Mouse (Mus musculus) lung, postnatal 0 days (tissue): Measurements from ENCODE around the gene Myl9. TPM values are rescaled to one million over a fixed set of nuclear protein-coding genes. Genes with fewer than 3 reads are reported as not detected.

Source experiments
- ATAC-seq: fragments of 200-750 bp; cut with Nextera tagmentation; 2 replicates; pipeline ENCODE4 v1.8.0; 2017; ENCODE audit warnings: moderate library complexity
- DNase-seq: peaks from one replicate; pipeline ENCODE4 v3.0.0-alpha.2; 2016; ENCODE audit warnings: low spot score
- H3K27ac ChIP-seq: fragments of 300-500 bp; sonication (generic); 2 replicates; pipeline ENCODE4 v1.5.1; 2014; ENCODE audit warnings: antibody characterized with exemption, mild to moderate bottlenecking, low read length, mixed read lengths
- H3K27me3 ChIP-seq: fragments of 300-500 bp; sonication (generic); replicated peaks from 2 replicates; pipeline ENCODE4 v1.6.1; 2014; ENCODE audit warnings: low read length, mixed read lengths; ENCODE audit not compliant: insufficient read depth
- H3K36me3 ChIP-seq: fragments of 300-500 bp; sonication (generic); 2 replicates; pipeline ENCODE4 v1.6.1; 2014; ENCODE audit warnings: low read length, mixed read lengths; ENCODE audit not compliant: insufficient read depth
- H3K4me1 ChIP-seq: fragments of 300-500 bp; sonication (generic); 2 replicates; pipeline ENCODE4 v1.6.1; 2014; ENCODE audit warnings: antibody characterized with exemption, low read depth, low read length, mixed read lengths; ENCODE audit not compliant: insufficient read depth
- H3K4me2 ChIP-seq: fragments of 300-500 bp; sonication (generic); replicated peaks from 2 replicates; pipeline ENCODE4 v1.6.1; 2014; ENCODE audit warnings: low read depth, mild to moderate bottlenecking, low read length, moderate library complexity, mixed read lengths
- H3K4me3 ChIP-seq: fragments of 300-500 bp; sonication (generic); 2 replicates; pipeline ENCODE4 v1.5.1; 2014; ENCODE audit warnings: low read depth, low read length
- H3K9ac ChIP-seq: fragments of 300-500 bp; sonication (generic); replicated peaks from 2 replicates; pipeline ENCODE4 v1.6.1; 2014; ENCODE audit warnings: low read depth, mild to moderate bottlenecking
- H3K9me3 ChIP-seq: fragments of 300-500 bp; sonication (generic); 2 replicates; pipeline ENCODE4 v1.6.1; 2016; ENCODE audit warnings: low read length, mixed read lengths
- CTCF ChIP-seq: IDR thresholded peaks from 2 replicates; pipeline ENCODE4 v1.5.1; 2016; ENCODE audit warnings: antibody characterized with exemption, mild to moderate bottlenecking
- EP300 ChIP-seq: IDR thresholded peaks from 2 replicates; pipeline ENCODE4 v1.6.1; 2016; ENCODE audit warnings: antibody characterized with exemption, mild to moderate bottlenecking, control low read depth
- WGBS: fragments of 180-500 bp; shearing (Covaris S2); extraction: QIAGEN DNeasy Blood & Tissue Kit; methylation state at CpG from one replicate; pipeline ENCODE4 v1.1.7; 2014; 5-methylcytosine and 5-hydroxymethylcytosine counted together
- polyA plus RNA-seq: library from polyadenylated mRNA; unstranded; fragments of >200 nt; fragmentation: Nextera tagmentation; extraction: Ambion mirVana; gene quantifications from 2 replicates; pipeline ENCODE4 v1.2.1, GENCODE M21; 2015

Myl9 gene
- polyA plus RNA-seq, 1 experiment from 2014 or later: 222 TPM

DNA sequence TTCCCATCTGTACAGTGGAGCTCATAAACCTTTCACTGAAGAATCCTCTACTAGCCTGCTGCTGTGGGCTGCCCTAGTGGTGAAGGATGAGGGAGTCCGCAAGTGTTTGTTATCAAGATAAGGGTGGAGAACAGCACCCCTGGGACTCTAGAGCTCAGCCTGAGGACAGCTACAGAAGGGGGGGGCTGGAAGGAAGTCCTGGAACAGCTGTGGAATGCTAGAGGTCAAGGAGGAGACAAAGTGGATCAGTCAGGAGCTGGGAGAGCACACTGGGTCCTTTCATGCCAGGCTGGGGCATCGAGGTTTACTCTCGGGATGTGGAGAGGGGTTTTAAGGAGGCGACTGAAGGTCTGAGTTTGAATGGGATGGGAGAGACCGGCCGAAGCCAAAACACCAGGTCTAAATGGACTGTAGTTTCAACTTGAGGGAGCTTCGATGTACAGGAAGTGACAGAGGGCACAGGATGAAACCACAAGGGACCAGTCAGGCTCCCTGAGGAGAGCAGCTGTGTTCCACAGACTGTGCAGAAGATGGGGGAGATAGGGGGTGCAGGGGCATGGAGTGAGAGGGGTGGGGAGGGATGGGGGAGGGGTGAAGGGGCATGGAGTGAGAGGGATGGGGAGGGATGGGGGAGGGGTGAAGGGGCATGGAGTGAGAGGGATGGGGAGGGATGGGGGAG is 2.2 kb downstream of the Myl9 start:
- Histone ChIP-seq H3K9me3 (no peaks in the 10 kb centered on the region), H3K27ac (no peak overlapping the region), H3K4me1 (peaks cover 6% of the 10 kb centered on the region; the same call in 1 of the 2 replicates), H3K36me3 (no peaks in the 10 kb centered on the region), H3K27me3 (no peaks in the 10 kb centered on the region), H3K9ac (no peak overlapping the region), H3K4me3 (no peak overlapping the region), H3K4me2 (no peak overlapping the region)
- TF ChIP-seq EP300 (no peak), CTCF (no peak)
- 33% methylated on average over 7 of the region's 7 CpGs for WGBS
- no peak for DNase-seq
- no peak for ATAC-seq

- no peak for TF ChIP-seq CTCF
- TF ChIP-seq EP300: no peak
- H3K27me3 ChIP-seq: no peaks in the 10 kb centered on the region
- H3K9ac ChIP-seq: no peak overlapping the region
- H3K27ac ChIP-seq: no peak overlapping the region
- H3K4me2 ChIP-seq: no peak overlapping the region
- no peaks in the 10 kb centered on the region for H3K9me3 ChIP-seq
- H3K4me3 ChIP-seq: no peak overlapping the region
- DNase-seq: no peak
- H3K36me3 ChIP-seq: no peaks in the 10 kb centered on the region
- H3K4me1 ChIP-seq: peaks cover 6% of the 10 kb centered on the region; the same call in 1 of the 2 replicates
- WGBS: 70% methylated on average over 8 of the region's 8 CpGs
- no peak for ATAC-seq
Measured at GRCm38 (mm10) chr2:156778571-156778970, 3.4 kb downstream of the Myl9 start.

GRCm38 (mm10) chr2:156779036-156779435 is 3.8 kb downstream of the Myl9 start:
- Histone ChIP-seq H3K36me3 (no peaks in the 10 kb centered on the region), H3K27me3 (no peaks in the 10 kb centered on the region), H3K4me1 (peaks cover 6% of the 10 kb centered on the region; the same call in 1 of the 2 replicates), H3K9me3 (no peaks in the 10 kb centered on the region), H3K4me3 (no peak overlapping the region), H3K9ac (no peak overlapping the region), H3K27ac (no peak overlapping the region), H3K4me2 (no peak overlapping the region)
- ATAC-seq: no peak
- TF ChIP-seq CTCF: no peak
- TF ChIP-seq EP300: no peak
- DNase-seq: no peak
- WGBS: 63% methylated on average over 5 of the region's 5 CpGs

- no peak for DNase-seq
- peaks cover 6% of the 10 kb centered on the region; the same call in 1 of the 2 replicates for H3K4me1 ChIP-seq
- no peak overlapping the region for H3K27ac ChIP-seq
- H3K9ac ChIP-seq: no peak overlapping the region
- no peaks in the 10 kb centered on the region for H3K27me3 ChIP-seq
- H3K9me3 ChIP-seq: no peaks in the 10 kb centered on the region
- no peak for ATAC-seq
- H3K4me2 ChIP-seq: no peak overlapping the region
- 22% methylated on average over 2 of the region's 2 CpGs for WGBS
- no peak overlapping the region for H3K4me3 ChIP-seq
- no peaks in the 10 kb centered on the region for H3K36me3 ChIP-seq
- no peak for TF ChIP-seq EP300
- no peak for TF ChIP-seq CTCF
Measured at GRCm38 (mm10) chr2:156779488-156779887, 4.3 kb downstream of the Myl9 start.

DNA sequence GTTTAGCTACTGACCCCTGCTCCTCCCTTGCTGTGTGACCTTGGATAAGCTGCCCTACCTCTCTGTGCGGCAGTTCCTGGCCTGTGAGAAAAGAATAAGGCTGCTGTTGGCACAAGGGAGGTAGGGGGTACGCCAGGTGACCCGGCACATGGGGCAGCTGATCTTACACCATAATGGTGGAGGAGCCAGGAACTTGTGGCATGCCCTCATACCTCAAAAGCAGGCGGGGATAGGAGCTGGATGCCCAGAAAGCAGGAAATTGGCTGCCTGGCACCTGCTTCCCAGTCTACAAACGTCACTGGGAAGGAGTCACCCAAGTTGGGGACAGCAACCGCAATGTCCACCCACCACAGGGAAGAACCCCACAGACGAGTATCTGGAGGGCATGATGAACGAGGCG is 4.9 kb downstream of the Myl9 start:
- ATAC-seq (no peak), DNase-seq (no peak)
- WGBS: 61% methylated on average over 9 of the region's 9 CpGs
- no peaks in the 10 kb centered on the region for H3K9me3 ChIP-seq
- H3K4me2 ChIP-seq: no peak overlapping the region
- TF ChIP-seq CTCF (no peak), EP300 (no peak)
- H3K27me3 ChIP-seq: no peaks in the 10 kb centered on the region
- H3K36me3 ChIP-seq: no peaks in the 10 kb centered on the region
- H3K27ac ChIP-seq: no peak overlapping the region
- no peak overlapping the region for H3K4me3 ChIP-seq
- H3K9ac ChIP-seq: no peak overlapping the region
- peaks cover 4% of the 10 kb centered on the region; the same call in 1 of the 2 replicates for H3K4me1 ChIP-seq

GRCm38 (mm10) chr2:156780752-156781151 is 5.5 kb downstream of the Myl9 start:
- Histone ChIP-seq H3K27me3 (no peaks in the 10 kb centered on the region), H3K9me3 (no peaks in the 10 kb centered on the region), H3K9ac (no peak overlapping the region), H3K4me1 (peaks cover 4% of the 10 kb centered on the region; the same call in 1 of the 2 replicates), H3K4me3 (no peak overlapping the region), H3K36me3 (no peaks in the 10 kb centered on the region), H3K4me2 (0 out of 2 replicates have a peak overlapping the region, but pooled peaks have one; percentile 11), H3K27ac (no peak overlapping the region)
- ATAC-seq (peak; percentile 56), DNase-seq (peak; percentile 67)
- 27% methylated on average over 17 of the region's 17 CpGs for WGBS
- no peak for TF ChIP-seq EP300
- TF ChIP-seq CTCF: no peak
